Mouse (Mus musculus) stomach, adult 2 months (tissue): Measurements from ENCODE around the gene Kif2b. TPM values are rescaled to one million over a fixed set of nuclear protein-coding genes. Genes with fewer than 3 reads are reported as not detected.

Source experiments
- polyA plus RNA-seq: library from polyadenylated mRNA; depleted of rRNA; stranded (reverse); fragments of >200 nt; gene quantifications from 2 replicates; pipeline ENCODE4 v1.2.3, GENCODE M21; 2012; rRNA removed

Kif2b gene
- polyA plus RNA-seq: not detected in 2 replicates

GRCm38 (mm10) chr11:91577317-91577716 is at the start of gene Kif2b:
Kif2b (minus strand) TSS chr11:91577558.

